Mouse (Mus musculus) adrenal gland, postnatal 4 days (tissue): ENCODE measurements around the gene Akap17b. TPM values are rescaled to one million over a fixed set of nuclear protein-coding genes. Genes with fewer than 3 reads are reported as not detected.
"Not testable (repeated sequence)": the region's sequence is repeated elsewhere in the genome, so short reads cannot be mapped to it uniquely, and the experiment has no call there.

Experiments used
- DNase-seq, 2 experiments: peaks; one replicate each; pipeline ENCODE4 v3.0.0; 2021 to 2022; ENCODE audit warnings: low spot score in 2 of 2, mixed read lengths in 2 of 2
- long read RNA-seq, 2 experiments: library from polyadenylated mRNA; stranded (forward); transcript quantifications; one replicate each; pipeline ENCODE4 v2.0.0; 2021
- total RNA-seq, 2 experiments: library from RNA; stranded (reverse); gene quantifications; 2 replicates each; pipeline ENCODE4 v1.2.3; 2021

Akap17b gene
- 10 to 100 TPM in 1 of 2 experiments, 1 to 10 TPM in 1; 9.6 to 10.6 TPM for total RNA-seq
- long read RNA-seq, experiment 1, result 0 reads
- long read RNA-seq, experiment 2, partial matches to known transcripts, result 4 of 8 reads
- long read RNA-seq, experiment 2, other reads (novel, unspliced or antisense), result 3 of 8 reads

GRCm38 (mm10) chrX:36644657-36645551 is at the start of gene Akap17b:
Gene Akap17b, minus strand, starts transcription at chrX:36645395.
- peak; percentile 25 to 59 for DNase-seq

GRCm38 (mm10) chrX:36691365-36691764 is 46.2 kb upstream of the Akap17b start:
- DNase-seq, result no peak

GRCm38 (mm10) chrX:36689655-36690054 is 44.5 kb upstream of the Akap17b start:
- no peak for DNase-seq

GRCm38 (mm10) chrX:36676836-36677235 is 31.6 kb upstream of the Akap17b start:
- no peak for DNase-seq

- no peak for DNase-seq
Observed at GRCm38 (mm10) chrX:36672708-36673107, 27.5 kb upstream of the Akap17b start.

GRCm38 (mm10) chrX:36640046-36640445 is 5.1 kb downstream of the Akap17b start:
- no peak for DNase-seq

GRCm38 (mm10) chrX:36630771-36631170 is 14.4 kb downstream of the Akap17b start:
- no peak for DNase-seq

GRCm38 (mm10) chrX:36628102-36628501 is 17.1 kb downstream of the Akap17b start:
- DNase-seq, result no peak

- DNase-seq, result no peak
Observed at GRCm38 (mm10) chrX:36609117-36609516, 36.1 kb downstream of the Akap17b start.

GRCm38 (mm10) chrX:36604040-36604439 is 41.2 kb downstream of the Akap17b start:
- DNase-seq, result no peak

- DNase-seq, result no peak
Observed at GRCm38 (mm10) chrX:36602926-36603325, 42.3 kb downstream of the Akap17b start.

- DNase-seq, result no peak
Observed at GRCm38 (mm10) chrX:36600066-36600465, 45.1 kb downstream of the Akap17b start.

- no peak for DNase-seq
Observed at GRCm38 (mm10) chrX:36599656-36600055, 45.5 kb downstream of the Akap17b start.

- no peak for DNase-seq
Observed at GRCm38 (mm10) chrX:36598861-36599344, 46.3 kb downstream of the Akap17b start.

- DNase-seq, result peak in 1 of 2 experiments; percentile 2
Observed at GRCm38 (mm10) chrX:36598390-36598810, 46.8 kb downstream of the Akap17b start.

- DNase-seq, result peak; percentile 57 to 64
Observed at GRCm38 (mm10) chrX:36597707-36598389, 47.3 kb downstream of the Akap17b start, which contains the start of gene Pgrmc1. Gene Pgrmc1, plus strand, starts transcription at chrX:36598206.

GRCm38 (mm10) chrX:36596483-36597120 is 48.6 kb downstream of the Akap17b start:
- DNase-seq, result not testable (repeated sequence)

- DNase-seq, result no peak
Observed at GRCm38 (mm10) chrX:36595247-36595646, 49.9 kb downstream of the Akap17b start.

- DNase-seq, result no peak
Observed at GRCm38 (mm10) chrX:36591539-36591938, 53.7 kb downstream of the Akap17b start.

GRCm38 (mm10) chrX:36591120-36591519 is 54.1 kb downstream of the Akap17b start:
- no peak for DNase-seq

GRCm38 (mm10) chrX:36590266-36590665 is 54.9 kb downstream of the Akap17b start:
- no peak for DNase-seq
